Mouse (Mus musculus): ENCODE measurements at regions not wholly inside any gene's neighbourhood (a gene's known extent, or its start where the extent isn't known, plus 50 kb on each side); places are given as distances from the start of the nearest gene placed in this dataset.

DNA sequence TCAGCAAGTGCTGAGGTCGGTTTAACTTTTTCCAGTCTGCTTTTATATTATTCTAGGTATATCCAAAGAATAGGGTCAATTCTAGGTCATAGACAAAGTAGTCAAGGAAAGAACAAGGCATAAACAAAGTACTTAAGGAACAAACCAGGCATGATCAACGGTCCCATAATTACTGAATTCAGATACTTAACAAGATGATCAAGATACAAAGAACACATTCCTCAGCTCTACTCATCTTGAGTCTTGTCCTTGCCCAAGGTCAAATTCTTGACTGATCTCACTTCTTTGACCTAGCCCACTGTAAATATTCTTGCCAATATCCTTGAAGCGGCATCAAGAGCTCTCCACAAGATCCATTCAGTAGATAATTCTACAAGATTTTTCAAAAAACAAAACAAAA is 458.1 kb upstream of the Nr5a2 start:
- no peak for DNase-seq
- no peak overlapping the region for H3K27ac ChIP-seq
- intact Hi-C loops (cut with DNase I): no loop called here

DNA sequence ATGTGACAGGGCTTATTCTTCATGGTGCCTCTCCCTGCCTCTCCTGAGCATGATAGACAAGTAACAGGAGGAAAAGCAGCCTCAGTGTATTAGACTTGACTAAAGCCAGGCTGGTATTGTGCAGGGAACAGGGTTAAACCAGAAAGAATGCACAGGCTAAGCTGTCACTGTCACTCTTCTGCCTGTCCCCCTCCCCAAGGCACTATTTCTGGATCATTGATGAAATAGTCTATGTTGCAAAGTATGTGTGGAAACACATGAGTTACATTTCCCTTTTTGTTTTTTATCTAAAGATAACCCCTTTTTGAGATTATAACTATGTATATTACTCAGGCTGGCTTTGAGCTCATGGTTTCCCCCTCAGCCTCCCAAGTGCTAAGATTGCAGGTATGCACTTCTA is 436.5 kb upstream of the Nr5a2 start:
- Histone ChIP-seq H3K4me1 (ENCODE audit: control insufficient read depth, insufficient read depth, low read length) (no peaks in the 10 kb centered on the region), H3K27ac (no peak overlapping the region), H3K36me3 (ENCODE audit: control insufficient read depth, insufficient read depth, low read length) (no peaks in the 10 kb centered on the region), H3K4me3 (no peak overlapping the region), H3K9ac (ENCODE audit: low read depth, low read length) (no peak overlapping the region), H3K27me3 (ENCODE audit: control insufficient read depth, insufficient read depth, low read length) (no peaks in the 10 kb centered on the region), H3K79me2 (replicated peaks; ENCODE audit: control insufficient read depth, insufficient read depth, low read length) (no peaks in the 10 kb centered on the region)
- intact Hi-C loops (cut with DNase I): no loop called here
- TF ChIP-seq POLR2A (IDR thresholded peaks at IDR 0.05; ENCODE audit: insufficient read depth, low read depth, low read length) (no peak), CTCF (IDR thresholded peaks at IDR 0.05) (no peak), EP300 (IDR thresholded peaks at IDR 0.05; ENCODE audit: insufficient read depth, low read depth, low read length) (no peak)
- no peak for DNase-seq

More for the DNA sequence above, 458.1 kb upstream of the Nr5a2 start:
- no peaks in the 10 kb centered on the region for H3K27me3 ChIP-seq (ENCODE audit: control insufficient read depth, insufficient read depth, low read length)
- H3K9ac ChIP-seq (ENCODE audit: low read depth, low read length): no peak overlapping the region
- no peaks in the 10 kb centered on the region for H3K79me2 ChIP-seq (replicated peaks; ENCODE audit: control insufficient read depth, insufficient read depth, low read length)
- WGBS: 80% methylated on average over 3 of the region's 3 CpGs
- H3K4me3 ChIP-seq: no peak overlapping the region
- H3K36me3 ChIP-seq (ENCODE audit: control insufficient read depth, insufficient read depth, low read length): no peaks in the 10 kb centered on the region
- no peak for TF ChIP-seq CTCF (IDR thresholded peaks at IDR 0.05)
- no peaks in the 10 kb centered on the region for H3K4me1 ChIP-seq (ENCODE audit: control insufficient read depth, insufficient read depth, low read length)

DNA sequence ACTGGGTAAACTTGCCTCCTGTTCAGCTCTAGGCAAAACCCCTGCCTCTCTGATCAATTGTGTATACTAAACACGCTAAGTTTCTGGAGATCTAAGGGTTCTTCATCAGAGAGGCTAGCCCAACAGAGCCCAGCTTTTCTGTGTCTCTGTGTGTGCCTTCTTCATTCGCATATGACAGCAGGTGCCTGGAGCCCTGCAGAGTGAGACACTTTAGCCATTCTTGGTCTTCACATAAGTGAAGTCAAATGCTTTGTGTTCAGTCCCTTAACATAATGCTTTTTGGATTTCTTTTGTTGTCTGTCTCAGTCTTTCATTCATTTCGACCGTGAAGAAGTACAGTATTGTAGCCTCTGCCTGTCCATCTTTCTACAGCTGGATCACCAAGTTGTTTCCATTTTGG is 427.3 kb upstream of the Nr5a2 start:
- no peaks in the 10 kb centered on the region for H3K79me2 ChIP-seq (replicated peaks; ENCODE audit: control insufficient read depth, insufficient read depth, low read length)
- H3K9ac ChIP-seq (ENCODE audit: low read depth, low read length): no peak overlapping the region
- H3K27me3 ChIP-seq (ENCODE audit: control insufficient read depth, insufficient read depth, low read length): no peaks in the 10 kb centered on the region; the same call in 1 of the 2 replicates
- DNase-seq: no peak
- TF ChIP-seq POLR2A (IDR thresholded peaks at IDR 0.05; ENCODE audit: insufficient read depth, low read depth, low read length) (no peak), CTCF (IDR thresholded peaks at IDR 0.05) (no peak), EP300 (IDR thresholded peaks at IDR 0.05; ENCODE audit: insufficient read depth, low read depth, low read length) (no peak)
- H3K36me3 ChIP-seq (ENCODE audit: control insufficient read depth, insufficient read depth, low read length): no peaks in the 10 kb centered on the region
- H3K27ac ChIP-seq: no peak overlapping the region
- WGBS: 74% methylated on average over 4 of the region's 4 CpGs
- H3K4me1 ChIP-seq (ENCODE audit: control insufficient read depth, insufficient read depth, low read length): no peaks in the 10 kb centered on the region
- intact Hi-C loops (cut with DNase I): no loop called here
- no peak overlapping the region for H3K4me3 ChIP-seq

DNA sequence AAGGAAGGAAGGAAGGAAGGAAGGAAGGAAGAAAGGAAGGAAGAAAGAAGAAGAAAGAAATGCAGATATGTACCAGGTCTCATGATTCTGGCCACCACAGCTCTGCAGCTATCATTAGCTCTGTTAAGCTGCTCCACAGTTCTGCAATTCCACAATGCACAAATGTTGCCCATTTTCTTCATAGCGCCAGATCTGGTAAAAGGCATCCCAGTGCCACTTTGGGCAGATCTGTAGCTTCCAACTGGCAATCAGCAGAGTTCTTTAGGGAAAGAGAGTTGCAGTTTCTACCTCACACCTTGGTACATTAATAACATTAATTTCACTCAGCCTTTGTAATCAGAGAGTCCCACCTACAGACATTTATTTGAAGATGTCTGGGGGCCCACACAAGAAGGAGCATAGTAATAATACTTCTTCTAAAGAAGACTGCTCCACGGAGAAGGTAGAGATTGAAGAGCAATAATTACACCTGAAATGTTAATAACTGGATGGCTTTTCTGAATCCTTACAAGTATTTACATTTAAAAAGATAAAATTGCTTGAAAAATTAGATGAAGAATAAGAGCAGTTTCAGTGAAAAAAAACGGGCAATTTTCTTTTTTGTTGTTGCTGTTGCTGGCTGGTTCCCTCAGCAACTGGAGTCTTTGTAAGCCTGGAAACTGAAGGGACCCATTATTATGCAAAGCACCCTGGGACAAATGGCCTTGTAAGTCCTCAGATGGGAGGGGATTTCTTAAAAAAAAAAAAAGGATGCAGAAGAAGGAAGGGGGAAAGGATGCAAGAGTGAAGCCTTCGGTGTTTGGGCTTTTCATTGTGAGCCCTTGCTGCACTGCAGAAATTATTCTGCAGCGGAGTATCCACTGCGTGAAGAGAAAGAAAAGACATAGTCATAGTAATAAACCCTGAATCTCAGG is 418.1 kb upstream of the Nr5a2 start:
- intact Hi-C loops (cut with DNase I): no loop called here
- no peaks in the 10 kb centered on the region for H3K27me3 ChIP-seq (ENCODE audit: control insufficient read depth, insufficient read depth, low read length)
- H3K27ac ChIP-seq: no peak overlapping the region
- H3K36me3 ChIP-seq (ENCODE audit: control insufficient read depth, insufficient read depth, low read length): no peaks in the 10 kb centered on the region
- no peak overlapping the region for H3K9ac ChIP-seq (ENCODE audit: low read depth, low read length)
- H3K4me3 ChIP-seq: no peak overlapping the region
- TF ChIP-seq POLR2A (IDR thresholded peaks at IDR 0.05; ENCODE audit: insufficient read depth, low read depth, low read length) (no peak), EP300 (IDR thresholded peaks at IDR 0.05; ENCODE audit: insufficient read depth, low read depth, low read length) (no peak), CTCF (IDR thresholded peaks at IDR 0.05) (no peak)
- 40% methylated on average over 6 of the region's 6 CpGs for WGBS
- no peaks in the 10 kb centered on the region for H3K79me2 ChIP-seq (replicated peaks; ENCODE audit: control insufficient read depth, insufficient read depth, low read length)
- no peaks in the 10 kb centered on the region for H3K4me1 ChIP-seq (ENCODE audit: control insufficient read depth, insufficient read depth, low read length)
- no peak for DNase-seq

DNA sequence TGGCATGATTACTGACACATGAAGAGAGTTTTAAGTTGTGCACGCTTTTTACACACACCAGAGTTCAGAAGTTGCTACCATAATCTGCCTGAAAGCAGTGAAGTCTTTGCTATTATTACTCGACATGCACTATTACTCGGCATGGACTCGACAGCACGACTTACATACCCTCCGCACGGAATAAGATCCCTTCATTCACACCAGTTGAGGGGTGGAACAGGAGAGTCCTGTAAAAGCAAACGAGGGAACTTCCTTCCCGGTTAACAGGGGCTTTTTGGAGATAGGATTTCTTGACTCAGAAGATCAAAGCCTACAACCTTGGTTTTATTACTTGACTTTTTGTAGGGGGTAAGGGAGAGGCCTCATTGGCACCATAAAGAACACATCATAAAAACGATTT is 416.4 kb upstream of the Nr5a2 start:
- H3K27ac ChIP-seq: no peak overlapping the region
- H3K36me3 ChIP-seq (ENCODE audit: control insufficient read depth, insufficient read depth, low read length): no peaks in the 10 kb centered on the region
- no peak overlapping the region for H3K4me3 ChIP-seq
- WGBS: 78% methylated on average over 10 of the region's 10 CpGs
- no peak for DNase-seq
- H3K9ac ChIP-seq (ENCODE audit: low read depth, low read length): no peak overlapping the region
- no peaks in the 10 kb centered on the region for H3K27me3 ChIP-seq (ENCODE audit: control insufficient read depth, insufficient read depth, low read length)
- intact Hi-C loops (cut with DNase I): no loop called here
- H3K4me1 ChIP-seq (ENCODE audit: control insufficient read depth, insufficient read depth, low read length): no peaks in the 10 kb centered on the region
- H3K79me2 ChIP-seq (replicated peaks; ENCODE audit: control insufficient read depth, insufficient read depth, low read length): no peaks in the 10 kb centered on the region
- TF ChIP-seq CTCF (IDR thresholded peaks at IDR 0.05) (no peak), POLR2A (IDR thresholded peaks at IDR 0.05; ENCODE audit: insufficient read depth, low read depth, low read length) (no peak), EP300 (IDR thresholded peaks at IDR 0.05; ENCODE audit: insufficient read depth, low read depth, low read length) (no peak)

DNA sequence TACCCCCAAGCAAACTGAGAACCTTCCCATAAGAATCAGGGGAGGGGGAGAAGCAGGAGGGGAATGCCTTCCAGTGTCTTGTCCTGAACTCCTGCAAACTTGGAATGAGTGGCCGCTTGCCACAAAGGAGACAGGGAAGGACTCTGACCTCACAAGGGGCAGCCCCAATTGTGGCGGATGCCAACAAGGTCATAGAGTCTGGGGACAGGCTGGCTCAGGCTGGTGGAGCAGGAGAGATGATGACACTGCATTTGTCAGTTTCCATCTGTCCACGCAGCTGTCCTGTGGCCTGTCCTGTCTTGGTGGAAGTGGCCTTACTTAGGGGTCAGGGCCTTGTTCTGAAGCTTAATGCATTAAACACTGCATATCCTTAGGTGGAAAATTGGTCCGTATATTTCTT is 414.4 kb upstream of the Nr5a2 start:
- Histone ChIP-seq H3K36me3 (ENCODE audit: control insufficient read depth, insufficient read depth, low read length) (no peaks in the 10 kb centered on the region), H3K27me3 (ENCODE audit: control insufficient read depth, insufficient read depth, low read length) (no peaks in the 10 kb centered on the region), H3K79me2 (replicated peaks; ENCODE audit: control insufficient read depth, insufficient read depth, low read length) (no peaks in the 10 kb centered on the region), H3K9ac (ENCODE audit: low read depth, low read length) (no peak overlapping the region), H3K4me3 (no peak overlapping the region), H3K4me1 (ENCODE audit: control insufficient read depth, insufficient read depth, low read length) (no peaks in the 10 kb centered on the region), H3K27ac (no peak overlapping the region)
- TF ChIP-seq CTCF (IDR thresholded peaks at IDR 0.05) (no peak), EP300 (IDR thresholded peaks at IDR 0.05; ENCODE audit: insufficient read depth, low read depth, low read length) (no peak), POLR2A (IDR thresholded peaks at IDR 0.05; ENCODE audit: insufficient read depth, low read depth, low read length) (no peak)
- intact Hi-C loops (cut with DNase I): no loop called here
- 80% methylated on average over 4 of the region's 4 CpGs for WGBS
- no peak for DNase-seq
